Mouse (Mus musculus): ENCODE measurements around the gene Dip2b. TPM values are rescaled to one million over a fixed set of nuclear protein-coding genes. Genes with fewer than 3 reads are reported as not detected.

Gene Dip2b
- polyA plus RNA-seq, 1 experiment, result not detected

DNA sequence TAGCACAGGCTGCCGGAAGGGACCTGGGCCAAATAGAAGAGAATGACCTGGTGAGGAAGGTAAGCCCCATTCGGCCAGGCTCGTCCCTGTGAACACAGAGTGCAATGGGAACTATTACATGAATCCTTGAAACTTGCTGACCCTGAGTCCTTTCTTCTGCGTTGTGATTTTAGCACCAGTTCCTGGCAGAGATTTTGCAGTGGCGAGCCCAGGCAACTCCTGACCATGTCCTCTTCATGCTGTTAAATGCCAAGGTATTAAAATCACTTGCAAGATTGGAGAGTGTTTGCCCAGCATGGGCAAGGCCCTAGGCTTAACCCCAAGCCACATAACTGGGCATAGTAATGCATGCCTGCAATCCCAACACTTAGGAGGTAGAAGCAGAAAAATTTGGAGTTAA lies 151.6 kb downstream of the Dip2b start:
- TF ChIP-seq CTCF (IDR thresholded peaks at IDR 0.05; ENCODE audit: insufficient read depth, low read depth, low read length) (no peak), POLR2A (IDR thresholded peaks at IDR 0.05; ENCODE audit: insufficient read depth, low read depth, low read length) (no peak)
- 96% methylated on average over 5 of the region's 5 CpGs for WGBS
- Histone ChIP-seq H3K4me3 (ENCODE audit: insufficient read depth, low read depth, low read length) (no peak overlapping the region), H3K27ac (ENCODE audit: insufficient read depth, low read depth, low read length) (no peak overlapping the region), H3K4me1 (ENCODE audit: control insufficient read depth, insufficient read depth, low read length) (no peaks in the 10 kb centered on the region)

- 61% methylated on average over 11 of the region's 11 CpGs for WGBS
- Histone ChIP-seq H3K4me1 (ENCODE audit: control insufficient read depth, insufficient read depth, low read length) (peaks cover 24% of the 10 kb centered on the region), H3K27ac (ENCODE audit: insufficient read depth, low read depth, low read length) (peak overlapping the region; percentile 48; the same call in 1 of the 2 replicates), H3K4me3 (ENCODE audit: insufficient read depth, low read depth, low read length) (no peak overlapping the region)
- no peak for TF ChIP-seq CTCF (IDR thresholded peaks at IDR 0.05; ENCODE audit: insufficient read depth, low read depth, low read length)
- no peak for TF ChIP-seq POLR2A (IDR thresholded peaks at IDR 0.05; ENCODE audit: insufficient read depth, low read depth, low read length)
These were observed 160.7 kb downstream of the Dip2b start for GRCm38 (mm10) chr15:100198983-100199745.

DNA sequence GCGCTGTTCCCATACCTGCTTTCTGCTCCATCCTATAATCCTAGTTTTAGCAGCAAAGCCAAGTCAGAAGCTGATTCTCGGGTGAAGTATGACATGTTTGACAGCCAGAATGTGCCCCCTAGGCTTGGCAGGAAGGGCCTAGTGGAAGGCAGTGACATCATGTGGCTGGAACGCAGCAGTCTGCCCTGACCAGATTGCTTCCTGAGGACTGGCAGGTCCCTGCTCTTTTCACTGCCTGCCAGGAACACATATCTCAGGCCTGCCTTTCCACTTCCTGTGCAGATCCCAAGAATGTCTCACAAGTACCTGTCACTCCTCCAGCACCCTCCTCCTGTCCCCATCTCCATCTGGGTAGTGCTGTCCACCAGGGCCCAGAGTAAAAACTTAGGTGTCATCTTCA lies 161.3 kb downstream of the Dip2b start:
- TF ChIP-seq CTCF (IDR thresholded peaks at IDR 0.05; ENCODE audit: insufficient read depth, low read depth, low read length) (no peak), POLR2A (IDR thresholded peaks at IDR 0.05; ENCODE audit: insufficient read depth, low read depth, low read length) (no peak)
- 0 out of 2 replicates have a peak overlapping the region, but pooled peaks have one; percentile 48 for H3K27ac ChIP-seq (ENCODE audit: insufficient read depth, low read depth, low read length)
- 64% methylated on average over 3 of the region's 3 CpGs for WGBS

DNA sequence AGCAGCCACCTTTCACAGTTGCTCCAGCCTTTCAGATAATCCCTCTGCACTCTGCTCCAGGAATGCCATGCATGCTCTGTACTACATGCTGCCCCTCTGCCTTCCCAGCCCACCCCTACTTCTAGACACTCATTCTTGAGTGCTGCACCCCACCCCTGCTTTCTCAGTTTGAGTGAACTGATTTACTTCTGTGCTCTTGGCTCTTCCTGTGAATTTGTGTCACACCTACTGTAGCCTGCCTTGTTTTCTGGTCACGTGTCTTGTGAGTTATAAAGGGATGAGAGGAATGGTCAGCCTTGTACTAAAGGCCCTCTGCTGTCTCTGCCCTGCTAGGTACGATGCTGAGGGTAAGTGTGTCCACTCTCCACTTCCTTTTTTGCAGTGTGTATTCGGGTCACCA lies 163.3 kb downstream of the Dip2b start:
- TF ChIP-seq CTCF (IDR thresholded peaks at IDR 0.05; ENCODE audit: insufficient read depth, low read depth, low read length), result no peak
- TF ChIP-seq POLR2A (IDR thresholded peaks at IDR 0.05; ENCODE audit: insufficient read depth, low read depth, low read length), result no peak
- WGBS, result 80% methylated on average over 3 of the region's 3 CpGs
- H3K4me1 ChIP-seq (ENCODE audit: control insufficient read depth, insufficient read depth, low read length), result peaks cover 24% of the 10 kb centered on the region
- H3K27ac ChIP-seq (ENCODE audit: insufficient read depth, low read depth, low read length), result peak overlapping the region; percentile 52; the same call in 1 of the 2 replicates
- no peak overlapping the region for H3K4me3 ChIP-seq (ENCODE audit: insufficient read depth, low read depth, low read length)

More for the DNA sequence above, 161.3 kb downstream of the Dip2b start:
- peaks cover 24% of the 10 kb centered on the region for H3K4me1 ChIP-seq (ENCODE audit: control insufficient read depth, insufficient read depth, low read length)
- no peak overlapping the region for H3K4me3 ChIP-seq (ENCODE audit: insufficient read depth, low read depth, low read length)

DNA sequence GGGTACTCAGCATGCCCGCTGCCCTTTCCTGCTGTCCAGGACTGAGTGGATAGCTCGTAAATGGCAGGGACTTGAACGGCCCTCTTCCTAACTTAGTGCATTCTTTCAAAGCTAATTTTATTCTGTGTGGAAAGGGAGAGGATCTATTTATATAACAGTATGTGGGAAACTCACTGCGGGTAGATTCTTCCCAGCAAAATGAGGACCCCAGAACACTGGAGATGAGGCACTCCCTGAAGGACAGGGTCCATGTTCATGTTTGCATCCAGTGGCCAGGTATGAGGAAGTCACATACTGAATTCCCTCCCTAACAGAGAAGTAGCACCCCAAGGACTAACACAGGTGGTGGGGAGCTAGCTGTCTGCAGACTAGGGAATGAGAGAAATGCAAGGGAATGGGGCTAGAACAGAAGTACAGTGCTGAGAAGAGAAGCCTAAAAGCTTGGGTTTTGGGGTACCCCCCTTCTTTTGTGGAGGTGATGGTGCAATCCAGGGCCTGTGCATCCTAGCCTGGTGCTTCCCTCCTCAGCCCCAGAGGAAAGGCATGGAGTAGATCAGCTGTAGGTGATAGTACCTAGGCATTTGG lies 164.1 kb downstream of the Dip2b start:
- TF ChIP-seq CTCF (IDR thresholded peaks at IDR 0.05; ENCODE audit: insufficient read depth, low read depth, low read length) (no peak), POLR2A (IDR thresholded peaks at IDR 0.05; ENCODE audit: insufficient read depth, low read depth, low read length) (no peak)
- H3K4me1 ChIP-seq (ENCODE audit: control insufficient read depth, insufficient read depth, low read length), result peaks cover 24% of the 10 kb centered on the region
- 39% methylated on average over 4 of the region's 4 CpGs for WGBS
- H3K4me3 ChIP-seq (ENCODE audit: insufficient read depth, low read depth, low read length), result no peak overlapping the region
- H3K27ac ChIP-seq (ENCODE audit: insufficient read depth, low read depth, low read length), result peak overlapping the region; percentile 56

DNA sequence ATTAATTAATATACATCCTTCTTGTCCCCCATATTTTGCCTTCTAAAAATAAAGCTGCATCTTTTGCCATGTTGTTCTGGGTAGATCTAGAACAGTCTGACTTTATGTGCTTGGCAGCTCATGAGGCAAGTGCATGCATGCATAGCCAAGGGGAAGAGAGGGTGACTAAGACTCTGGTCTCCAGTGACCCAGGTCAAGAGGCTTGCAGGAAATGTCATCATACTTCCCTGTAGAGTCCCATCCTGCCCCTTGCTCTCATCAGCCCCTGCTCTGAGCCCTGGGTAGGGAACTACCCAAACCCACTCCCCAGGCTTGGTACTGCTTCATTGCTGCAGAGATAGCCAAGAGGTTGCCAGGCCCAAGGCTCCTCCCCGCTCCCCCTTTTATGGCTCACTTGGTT lies 166.1 kb downstream of the Dip2b start:
- Histone ChIP-seq H3K27ac (ENCODE audit: insufficient read depth, low read depth, low read length) (no peak overlapping the region), H3K4me3 (ENCODE audit: insufficient read depth, low read depth, low read length) (no peak overlapping the region), H3K4me1 (ENCODE audit: control insufficient read depth, insufficient read depth, low read length) (peaks cover 11% of the 10 kb centered on the region)
- WGBS, result 100% methylated on average over 1 of the region's 1 CpGs
- no peak for TF ChIP-seq CTCF (IDR thresholded peaks at IDR 0.05; ENCODE audit: insufficient read depth, low read depth, low read length)
- no peak for TF ChIP-seq POLR2A (IDR thresholded peaks at IDR 0.05; ENCODE audit: insufficient read depth, low read depth, low read length)

GRCm38 (mm10) chr15:100210013-100210412 lies 171.5 kb downstream of the Dip2b start:
- 99% methylated on average over 3 of the region's 3 CpGs for WGBS
- H3K4me3 ChIP-seq (ENCODE audit: insufficient read depth, low read depth, low read length), result no peak overlapping the region
- no peak for TF ChIP-seq POLR2A (IDR thresholded peaks at IDR 0.05; ENCODE audit: insufficient read depth, low read depth, low read length)
- TF ChIP-seq CTCF (IDR thresholded peaks at IDR 0.05; ENCODE audit: insufficient read depth, low read depth, low read length), result no peak
- H3K4me1 ChIP-seq (ENCODE audit: control insufficient read depth, insufficient read depth, low read length), result no peaks in the 10 kb centered on the region
- no peak overlapping the region for H3K27ac ChIP-seq (ENCODE audit: insufficient read depth, low read depth, low read length)

DNA sequence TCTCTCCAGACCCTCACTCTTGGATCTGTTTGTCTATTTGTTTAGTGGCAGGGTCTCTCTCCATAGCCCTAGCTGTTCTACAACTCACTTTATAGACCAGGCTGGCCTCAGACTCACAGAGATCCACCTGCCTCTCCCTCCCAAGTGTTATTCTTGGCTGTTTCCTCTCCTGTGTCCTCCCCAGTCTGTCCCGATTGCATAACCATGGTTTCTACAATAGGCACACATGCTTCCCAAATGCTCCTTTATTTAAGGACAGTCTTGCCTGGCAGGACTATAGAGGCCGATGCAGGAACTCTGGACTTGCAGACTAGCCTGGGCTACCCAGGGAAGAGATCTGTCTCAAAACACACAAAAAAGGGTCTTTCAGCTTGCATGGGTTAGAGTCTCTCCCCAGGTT lies 174.9 kb downstream of the Dip2b start:
- TF ChIP-seq CTCF (IDR thresholded peaks at IDR 0.05; ENCODE audit: insufficient read depth, low read depth, low read length), result no peak
- no peak for TF ChIP-seq POLR2A (IDR thresholded peaks at IDR 0.05; ENCODE audit: insufficient read depth, low read depth, low read length)
- WGBS, result 79% methylated on average over 2 of the region's 2 CpGs
- Histone ChIP-seq H3K4me3 (ENCODE audit: insufficient read depth, low read depth, low read length) (no peak overlapping the region), H3K4me1 (ENCODE audit: control insufficient read depth, insufficient read depth, low read length) (no peaks in the 10 kb centered on the region), H3K27ac (ENCODE audit: insufficient read depth, low read depth, low read length) (no peak overlapping the region)

GRCm38 (mm10) chr15:100215092-100215491 lies 176.6 kb downstream of the Dip2b start:
- 93% methylated on average over 11 of the region's 11 CpGs for WGBS
- no peak overlapping the region for H3K4me3 ChIP-seq (ENCODE audit: insufficient read depth, low read depth, low read length)
- no peaks in the 10 kb centered on the region for H3K4me1 ChIP-seq (ENCODE audit: control insufficient read depth, insufficient read depth, low read length)
- TF ChIP-seq CTCF (IDR thresholded peaks at IDR 0.05; ENCODE audit: insufficient read depth, low read depth, low read length) (no peak), POLR2A (IDR thresholded peaks at IDR 0.05; ENCODE audit: insufficient read depth, low read depth, low read length) (no peak)
- no peak overlapping the region for H3K27ac ChIP-seq (ENCODE audit: insufficient read depth, low read depth, low read length)

Measured in olfactory bulb, adult 2 months (tissue).